Mouse (Mus musculus) lung, postnatal 0 days (tissue): Measurements from ENCODE around the gene Mthfd2.

Experiments used
- CTCF ChIP-seq: IDR thresholded peaks from 2 replicates; pipeline ENCODE4 v1.5.1; 2016; ENCODE audit warnings: antibody characterized with exemption, mild to moderate bottlenecking
- EP300 ChIP-seq: IDR thresholded peaks from 2 replicates; pipeline ENCODE4 v1.6.1; 2016; ENCODE audit warnings: antibody characterized with exemption, mild to moderate bottlenecking, control low read depth

DNA sequence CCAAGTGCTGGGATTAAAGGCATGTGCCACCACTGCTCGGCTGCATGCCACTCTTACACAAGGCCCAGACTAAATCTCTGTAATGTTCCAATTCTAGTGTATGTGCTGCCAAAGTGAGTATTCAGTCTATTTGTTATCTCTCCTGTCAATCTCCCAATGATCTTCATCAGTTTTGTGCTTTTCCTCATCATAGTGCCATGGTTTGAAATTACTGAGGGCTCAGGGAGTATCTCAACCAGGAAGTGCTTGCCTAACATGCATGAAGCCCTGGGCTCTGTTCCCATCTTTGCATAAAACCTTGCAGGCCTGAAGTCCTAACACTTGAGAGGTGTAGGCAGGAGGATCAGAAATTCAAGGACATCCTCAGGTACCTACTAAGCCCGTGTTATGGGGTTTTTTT, 2.9 kb downstream of the Mthfd2 start:
- TF ChIP-seq EP300: no peak
- no peak for TF ChIP-seq CTCF
